Mouse (Mus musculus) heart, embryonic 14.5 days (tissue): ENCODE data around the gene Gm5935. TPM values are rescaled to one million over a fixed set of nuclear protein-coding genes. Genes with fewer than 3 reads are reported as not detected.
"Not testable (repeated sequence)": the region's sequence is repeated elsewhere in the genome, so short reads cannot be mapped to it uniquely, and the experiment has no call there.

ENCODE experiments used
- ATAC-seq: fragments of 200-750 bp; cut with Nextera tagmentation; 2 replicates; pipeline ENCODE4 v1.8.0; 2017; ENCODE audit warnings: low read depth, moderate TSS enrichment; ENCODE audit not compliant: insufficient number of reproducible peaks, insufficient read depth, low FRiP score
- H3K27ac ChIP-seq, 2 experiments: fragments of 200-500 bp in 1 of 2; fragments of 300-500 bp in 1 of 2; sonication (generic) in 1 of 2; replicated peaks in 1 of 2; 2 replicates each; pipeline ENCODE4 v1.5.1; 2012 to 2014; ENCODE audit warnings: low read depth in 2 of 2, low read length in 2 of 2, control low read depth in 1 of 2, mild to moderate bottlenecking in 1 of 2, mixed read lengths in 1 of 2; ENCODE audit not compliant: control insufficient read depth in 1 of 2, insufficient read depth in 1 of 2
- H3K27me3 ChIP-seq: fragments of 300-500 bp; sonication (generic); 2 replicates; pipeline ENCODE4 v1.6.1; 2014; ENCODE audit warnings: mild to moderate bottlenecking, low read length, control low read depth; ENCODE audit not compliant: control insufficient read depth, insufficient read depth
- H3K36me3 ChIP-seq: fragments of 300-500 bp; sonication (generic); 2 replicates; pipeline ENCODE4 v1.6.1; 2014; ENCODE audit warnings: mild to moderate bottlenecking, control low read depth, low read length, mixed read lengths; ENCODE audit not compliant: control insufficient read depth, insufficient read depth
- H3K4me1 ChIP-seq, 2 experiments: fragments of 200-500 bp in 1 of 2; fragments of 300-500 bp in 1 of 2; sonication (generic) in 1 of 2; 2 replicates each; pipeline ENCODE4 v1.6.1; 2012 to 2014; ENCODE audit warnings: low read length in 2 of 2, control low read depth in 1 of 2, mixed read lengths in 1 of 2; ENCODE audit not compliant: control insufficient read depth in 2 of 2, insufficient read depth in 2 of 2
- H3K4me2 ChIP-seq: fragments of 300-500 bp; sonication (generic); 2 replicates; pipeline ENCODE4 v1.6.1; 2014; ENCODE audit warnings: mild to moderate bottlenecking, low read length
- H3K4me3 ChIP-seq, 2 experiments: fragments of 200-500 bp in 1 of 2; fragments of 300-500 bp in 1 of 2; sonication (generic) in 1 of 2; 2 replicates each; pipeline ENCODE4 v1.5.1; 2012 to 2014; ENCODE audit warnings: low read length in 2 of 2, mild to moderate bottlenecking in 2 of 2, control low read depth in 1 of 2, low read depth in 1 of 2, moderate library complexity in 1 of 2; ENCODE audit not compliant: control insufficient read depth in 1 of 2, insufficient read depth in 1 of 2
- H3K9ac ChIP-seq: fragments of 300-500 bp; sonication (generic); 2 replicates; pipeline ENCODE4 v1.6.1; 2014; ENCODE audit warnings: mild to moderate bottlenecking, low read length
- H3K9me3 ChIP-seq: fragments of 300-500 bp; sonication (generic); 2 replicates; pipeline ENCODE4 v1.6.1; 2016; ENCODE audit warnings: low read length, control low read depth; ENCODE audit not compliant: control insufficient read depth
- WGBS: fragments of 180-500 bp; shearing (Covaris S2); extraction: QIAGEN DNeasy Blood & Tissue Kit; methylation state at CpG from one replicate; pipeline ENCODE4 v1.1.7; 2014; 5-methylcytosine and 5-hydroxymethylcytosine counted together
- polyA plus RNA-seq: library from polyadenylated mRNA; unstranded; fragments of >200 nt; fragmentation: Nextera tagmentation; extraction: Ambion mirVana; gene quantifications from 2 replicates; pipeline ENCODE4 v1.2.1, GENCODE M21; 2014

The Gm5935 gene
- not detected in 2 replicates for polyA plus RNA-seq

GRCm38 (mm10) chrX:24775064-24775463 is at the start of gene Gm5935:
Gene Gm5935, minus strand, starts transcription at chrX:24775164.
- not testable (repeated sequence) for H3K27me3 ChIP-seq, H3K4me3 ChIP-seq, H3K36me3 ChIP-seq, H3K27ac ChIP-seq, H3K4me2 ChIP-seq, H3K9ac ChIP-seq, H3K4me1 ChIP-seq, H3K9me3 ChIP-seq, ATAC-seq
- 74% methylated on average over 5 of the region's 5 CpGs for WGBS

Other genes with a start within 250 kb of the Gm5935 start
- gene Gm4297, start 200.3 kb downstream of the Gm5935 start, polyA plus RNA-seq = not detected in 2 replicates